Mouse (Mus musculus) embryo, embryonic 10.5 days (tissue): ENCODE results near the gene Obp2a.
"Not testable (repeated sequence)": the region's sequence is repeated elsewhere in the genome, so short reads cannot be mapped to it uniquely, and the experiment has no call there.

Source experiments
- DNase-seq: peaks from one replicate; pipeline ENCODE4 v3.0.0-alpha.2; 2015; ENCODE audit warnings: low spot score

The Obp2a gene

GRCm38 (mm10) chr2:25709791-25710190 lies 9.9 kb downstream of the Obp2a start:
- not testable (repeated sequence) for DNase-seq

- peak; percentile 39 for DNase-seq
These were observed 11.8 kb downstream of the Obp2a start for GRCm38 (mm10) chr2:25711641-25712040.

- no peak for DNase-seq
These were observed 17.4 kb downstream of the Obp2a start for GRCm38 (mm10) chr2:25717222-25717621.

- no peak for DNase-seq
These were observed 33.5 kb downstream of the Obp2a start for GRCm38 (mm10) chr2:25733199-25733930.

- not testable (repeated sequence) for DNase-seq
These were observed 36.9 kb downstream of the Obp2a start, which contains the start of gene Obp2b for GRCm38 (mm10) chr2:25736709-25737108. Gene Obp2b (plus strand): TSS chr2:25737009.

GRCm38 (mm10) chr2:25741671-25742070 lies 41.8 kb downstream of the Obp2a start:
- DNase-seq: no peak
